Mouse (Mus musculus): ENCODE measurements around the gene Catip. TPM values are rescaled to one million over a fixed set of nuclear protein-coding genes. Genes with fewer than 3 reads are reported as not detected.
"Not testable (repeated sequence)": the region's sequence is repeated elsewhere in the genome, so short reads cannot be mapped to it uniquely, and the experiment has no call there.

Gene Catip
- 0.80 and 1.6 TPM in 2 replicates for polyA plus RNA-seq (2015; fragmentation: Nextera tagmentation; extraction: Ambion mirVana)

- no peaks in the 10 kb centered on the region for H3K36me3 ChIP-seq
- peaks cover 3% of the 10 kb centered on the region; the same call in 1 of the 2 replicates for H3K4me1 ChIP-seq (replicated peaks)
- peak; percentile 59 for ATAC-seq (ENCODE audit: low FRiP score)
- H3K27me3 ChIP-seq = no peaks in the 10 kb centered on the region
- H3K4me3 ChIP-seq = no peak within 1 kb of the TSS
- no peaks in the 10 kb centered on the region for H3K9me3 ChIP-seq
- 2% methylated on average over 2 of the region's 2 CpGs for WGBS
- no peak within 1 kb of the TSS for H3K4me2 ChIP-seq
- H3K27ac ChIP-seq = no peak within 1 kb of the TSS
- H3K9ac ChIP-seq = no peak within 1 kb of the TSS
These were observed at the start of gene Catip for GRCm38 (mm10) chr1:74361812-74362211. Gene Catip (plus strand): TSS chr1:74362108.

- peak; percentile 54; the same call in 1 of the 2 replicates for ATAC-seq (ENCODE audit: low FRiP score)
- H3K36me3 ChIP-seq = no peaks in the 10 kb centered on the region
- H3K27me3 ChIP-seq = no peaks in the 10 kb centered on the region
- H3K9ac ChIP-seq = no peak overlapping the region
- no peak overlapping the region for H3K27ac ChIP-seq
- no peaks in the 10 kb centered on the region; the same call in 1 of the 2 replicates for H3K4me1 ChIP-seq (replicated peaks)
- no peak overlapping the region for H3K4me2 ChIP-seq
- WGBS = 6% methylated on average over 3 of the region's 3 CpGs
- H3K4me3 ChIP-seq = no peak overlapping the region
- H3K9me3 ChIP-seq = no peaks in the 10 kb centered on the region
These were observed 48.7 kb upstream of the Catip start for GRCm38 (mm10) chr1:74313049-74313692.

- H3K9me3 ChIP-seq = no peaks in the 10 kb centered on the region
- no peak overlapping the region for H3K4me2 ChIP-seq
- no peaks in the 10 kb centered on the region for H3K36me3 ChIP-seq
- H3K4me3 ChIP-seq = no peak overlapping the region
- whole genome bisulfite sequencing = 95% methylated on average over 3 of the region's 3 CpGs
- no peak overlapping the region for H3K27ac ChIP-seq
- no peaks in the 10 kb centered on the region for H3K27me3 ChIP-seq
- no peaks in the 10 kb centered on the region; the same call in 1 of the 2 replicates for H3K4me1 ChIP-seq (replicated peaks)
- ATAC-seq (ENCODE audit: low FRiP score) = no peak
- H3K9ac ChIP-seq = no peak overlapping the region
These were observed 47.1 kb upstream of the Catip start for GRCm38 (mm10) chr1:74314796-74315195.

GRCm38 (mm10) chr1:74316114-74316827 is 45.6 kb upstream of the Catip start:
- H3K4me3 ChIP-seq = no peak overlapping the region
- H3K27me3 ChIP-seq = no peaks in the 10 kb centered on the region
- H3K27ac ChIP-seq = no peak overlapping the region
- WGBS = 81% methylated on average over 4 of the region's 4 CpGs
- ATAC-seq (ENCODE audit: low FRiP score) = no peak
- no peaks in the 10 kb centered on the region for H3K36me3 ChIP-seq
- no peaks in the 10 kb centered on the region for H3K9me3 ChIP-seq
- no peaks in the 10 kb centered on the region; the same call in 1 of the 2 replicates for H3K4me1 ChIP-seq (replicated peaks)
- no peak overlapping the region for H3K4me2 ChIP-seq
- H3K9ac ChIP-seq = no peak overlapping the region

GRCm38 (mm10) chr1:74318711-74319110 is 43.2 kb upstream of the Catip start:
- ATAC-seq (ENCODE audit: low FRiP score) = no peak
- Histone ChIP-seq H3K4me3 (no peak overlapping the region), H3K36me3 (no peaks in the 10 kb centered on the region), H3K27ac (no peak overlapping the region), H3K9ac (no peak overlapping the region), H3K27me3 (no peaks in the 10 kb centered on the region), H3K4me1 (replicated peaks) (no peaks in the 10 kb centered on the region; the same call in 1 of the 2 replicates), H3K4me2 (no peak overlapping the region), H3K9me3 (no peaks in the 10 kb centered on the region)
- 95% methylated on average over 3 of the region's 3 CpGs for WGBS

- no peak overlapping the region for H3K4me2 ChIP-seq
- no peaks in the 10 kb centered on the region for H3K9me3 ChIP-seq
- no peaks in the 10 kb centered on the region; the same call in 1 of the 2 replicates for H3K4me1 ChIP-seq (replicated peaks)
- no peak overlapping the region for H3K9ac ChIP-seq
- no peaks in the 10 kb centered on the region for H3K36me3 ChIP-seq
- no peak overlapping the region for H3K4me3 ChIP-seq
- no peak overlapping the region for H3K27ac ChIP-seq
- WGBS = 77% methylated on average over 3 of the region's 3 CpGs
- ATAC-seq (ENCODE audit: low FRiP score) = no peak
- H3K27me3 ChIP-seq = no peaks in the 10 kb centered on the region
These were observed 40.5 kb upstream of the Catip start for GRCm38 (mm10) chr1:74321396-74321795.

GRCm38 (mm10) chr1:74326916-74327315 is 35.0 kb upstream of the Catip start:
- H3K4me3 ChIP-seq; H3K27me3 ChIP-seq; H3K9me3 ChIP-seq; H3K9ac ChIP-seq; ATAC-seq (ENCODE audit: low FRiP score); H3K4me2 ChIP-seq; H3K27ac ChIP-seq: not testable (repeated sequence)
- peaks cover 18% of the 10 kb centered on the region; the same call in 1 of the 2 replicates for H3K4me1 ChIP-seq (replicated peaks)
- H3K36me3 ChIP-seq = peaks cover 10% of the 10 kb centered on the region
- 65% methylated on average over 2 of the region's 2 CpGs for WGBS

- Histone ChIP-seq H3K36me3 (peaks cover 10% of the 10 kb centered on the region), H3K4me2 (no peak overlapping the region), H3K27ac (no peak overlapping the region), H3K9ac (no peak overlapping the region), H3K9me3 (no peaks in the 10 kb centered on the region), H3K4me3 (no peak overlapping the region), H3K4me1 (replicated peaks) (peaks cover 34% of the 10 kb centered on the region), H3K27me3 (no peaks in the 10 kb centered on the region)
- WGBS = 86% methylated on average over 7 of the region's 7 CpGs
- no peak for ATAC-seq (ENCODE audit: low FRiP score)
These were observed 31.9 kb upstream of the Catip start for GRCm38 (mm10) chr1:74329899-74330431.

- Histone ChIP-seq H3K36me3 (peaks cover 10% of the 10 kb centered on the region), H3K9ac (no peak overlapping the region; the same call in 1 of the 2 replicates), H3K4me2 (no peak overlapping the region), H3K27ac (peak overlapping the region; percentile 80; the same call in 1 of the 2 replicates), H3K9me3 (no peaks in the 10 kb centered on the region), H3K27me3 (no peaks in the 10 kb centered on the region), H3K4me1 (replicated peaks) (peaks cover 40% of the 10 kb centered on the region), H3K4me3 (no peak overlapping the region)
- WGBS = 87% methylated on average over 4 of the region's 4 CpGs
- ATAC-seq (ENCODE audit: low FRiP score) = no peak
These were observed 30.7 kb upstream of the Catip start for GRCm38 (mm10) chr1:74331046-74331681.

- Histone ChIP-seq H3K27ac (peak overlapping the region; percentile 87), H3K4me2 (peak overlapping the region; percentile 78), H3K36me3 (peaks cover 10% of the 10 kb centered on the region), H3K4me1 (replicated peaks) (peaks cover 44% of the 10 kb centered on the region), H3K27me3 (no peaks in the 10 kb centered on the region), H3K9ac (peak overlapping the region; percentile 72), H3K4me3 (peak overlapping the region; percentile 51), H3K9me3 (no peaks in the 10 kb centered on the region)
- peak; percentile 98 for ATAC-seq (ENCODE audit: low FRiP score)
- WGBS = 0% methylated on average over 36 of the region's 36 CpGs
These were observed 29.6 kb upstream of the Catip start for GRCm38 (mm10) chr1:74332241-74332763.

GRCm38 (mm10) chr1:74332930-74333329 is 29.0 kb upstream of the Catip start:
- WGBS = 5% methylated on average over 9 of the region's 9 CpGs
- Histone ChIP-seq H3K4me3 (peak overlapping the region; percentile 51), H3K4me2 (peak overlapping the region; percentile 78), H3K27ac (peak overlapping the region; percentile 87), H3K9ac (peak overlapping the region; percentile 72), H3K4me1 (replicated peaks) (peaks cover 47% of the 10 kb centered on the region), H3K36me3 (peaks cover 5% of the 10 kb centered on the region), H3K27me3 (no peaks in the 10 kb centered on the region), H3K9me3 (no peaks in the 10 kb centered on the region)
- ATAC-seq (ENCODE audit: low FRiP score) = 0 out of 2 replicates have a peak, but pooled peaks have one; percentile 4

GRCm38 (mm10) chr1:74334607-74335006 is 27.3 kb upstream of the Catip start:
- Histone ChIP-seq H3K9me3 (no peaks in the 10 kb centered on the region), H3K27me3 (no peaks in the 10 kb centered on the region), H3K27ac (no peak overlapping the region), H3K36me3 (no peaks in the 10 kb centered on the region), H3K4me2 (no peak overlapping the region), H3K4me3 (no peak overlapping the region), H3K4me1 (replicated peaks) (peaks cover 51% of the 10 kb centered on the region), H3K9ac (no peak overlapping the region)
- WGBS = 80% methylated on average over 3 of the region's 3 CpGs
- ATAC-seq (ENCODE audit: low FRiP score) = no peak

Data from hindbrain, embryonic 13.5 days (tissue).